Mouse (Mus musculus) megakaryocyte, embryonic 14.5 days (primary cell): ENCODE measurements at regions not wholly inside any gene's neighbourhood (a gene's known extent, or its start where the extent isn't known, plus 50 kb on each side); places are given as distances from the start of the nearest gene placed in this dataset.

Experiments
- FLI1 ChIP-seq: IDR thresholded peaks from 2 replicates; pipeline ENCODE4 v1.6.1; 2012; ENCODE audit warnings: low read length, inconsistent platforms, mixed read lengths
- GATA1 ChIP-seq: IDR thresholded peaks from 3 replicates; pipeline ENCODE4 v1.6.1; 2012; ENCODE audit warnings: mixed read lengths, low read length, inconsistent platforms, borderline replicate concordance

GRCm38 (mm10) chr10:111416611-111417130 lies 56.4 kb upstream of the Nap1l1 start:
- TF ChIP-seq GATA1 (no peak), FLI1 (no peak)
